Mouse (Mus musculus): ENCODE results near the gene Amz2.

Gene Amz2

DNA sequence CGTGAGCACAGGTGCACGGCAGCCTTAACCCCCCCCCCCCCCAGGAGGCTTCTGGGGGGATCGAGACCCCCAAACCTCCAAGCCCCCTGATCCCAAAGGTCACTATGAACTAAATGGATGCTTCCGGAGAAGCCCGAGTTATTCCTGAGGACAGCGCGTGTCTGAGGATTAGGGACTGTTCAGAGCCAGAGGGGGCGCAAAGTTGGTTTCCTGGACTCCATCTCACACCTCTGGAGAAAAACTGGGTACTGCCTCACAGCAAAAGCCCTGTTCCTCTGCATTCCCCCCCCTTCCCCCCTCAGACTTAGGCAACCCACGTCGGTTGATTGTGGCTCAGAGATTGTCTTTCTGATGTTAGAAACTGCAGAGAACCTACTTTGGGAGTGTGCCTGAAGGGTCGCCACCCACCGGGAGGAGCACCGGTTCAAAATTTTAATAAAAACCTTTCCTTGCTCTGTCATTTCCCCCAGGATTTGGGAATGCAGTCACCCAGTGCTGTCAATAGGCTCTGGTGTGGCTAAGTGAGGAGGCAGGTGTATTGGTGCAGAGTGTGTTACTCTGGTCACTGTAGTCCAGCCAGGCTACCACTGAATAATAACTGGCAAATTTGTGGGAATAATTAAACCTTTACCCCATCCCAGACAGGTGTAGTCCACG, 48.5 kb downstream of the Amz2 start:
- peak overlapping the region; percentile 86 for H3K4me3 ChIP-seq (replicated peaks; ENCODE audit: low read length)
- TF ChIP-seq CTCF (conservative IDR thresholded peaks at IDR 0.05; ENCODE audit: low read length) (no peak), NANOG (IDR thresholded peaks at IDR 0.05; ENCODE audit: borderline replicate concordance, low read length) (no peak), POU5F1 (IDR thresholded peaks at IDR 0.05; ENCODE audit: borderline replicate concordance, low read length) (no peak)
- H3K9me3 ChIP-seq (ENCODE audit: low read length), result no peaks in the 10 kb centered on the region
- H3K27me3 ChIP-seq (ENCODE audit: insufficient read depth, low read length), result peaks cover 21% of the 10 kb centered on the region
- H3K36me3 ChIP-seq (ENCODE audit: insufficient read depth, low read length), result 0 out of 2 replicates have a peak, but pooled peaks cover 10% of the 10 kb centered on the region
- peaks cover 67% of the 10 kb centered on the region for H3K4me1 ChIP-seq (replicated peaks; ENCODE audit: low read depth, low read length)

DNA sequence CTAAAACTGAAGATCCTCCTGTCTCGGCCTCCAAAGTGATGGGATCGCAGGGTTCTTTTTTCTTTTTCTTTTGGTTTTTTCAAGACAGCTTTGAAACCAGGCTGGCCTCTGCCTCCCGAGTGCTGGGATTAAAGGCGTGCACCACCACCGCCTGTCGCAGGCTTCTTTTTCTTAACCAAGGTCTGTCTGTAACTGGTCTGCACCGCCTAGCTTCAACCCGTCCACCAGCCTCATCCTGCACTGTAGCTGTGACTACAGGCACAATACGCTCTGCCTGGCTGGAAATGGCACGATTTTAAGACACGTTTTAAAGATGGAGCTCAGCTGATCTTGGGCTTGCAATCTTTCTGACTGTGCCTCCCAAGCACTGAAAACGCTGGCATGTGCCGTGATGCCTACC, 49.1 kb downstream of the Amz2 start:
- Histone ChIP-seq H3K36me3 (ENCODE audit: insufficient read depth, low read length) (0 out of 2 replicates have a peak, but pooled peaks cover 10% of the 10 kb centered on the region), H3K4me1 (replicated peaks; ENCODE audit: low read depth, low read length) (peaks cover 64% of the 10 kb centered on the region), H3K9me3 (ENCODE audit: low read length) (no peaks in the 10 kb centered on the region; the same call in 1 of the 2 replicates), H3K27me3 (ENCODE audit: insufficient read depth, low read length) (peaks cover 21% of the 10 kb centered on the region), H3K4me3 (replicated peaks; ENCODE audit: low read length) (peak overlapping the region; percentile 86)
- no peak for TF ChIP-seq NANOG (IDR thresholded peaks at IDR 0.05; ENCODE audit: borderline replicate concordance, low read length)

DNA sequence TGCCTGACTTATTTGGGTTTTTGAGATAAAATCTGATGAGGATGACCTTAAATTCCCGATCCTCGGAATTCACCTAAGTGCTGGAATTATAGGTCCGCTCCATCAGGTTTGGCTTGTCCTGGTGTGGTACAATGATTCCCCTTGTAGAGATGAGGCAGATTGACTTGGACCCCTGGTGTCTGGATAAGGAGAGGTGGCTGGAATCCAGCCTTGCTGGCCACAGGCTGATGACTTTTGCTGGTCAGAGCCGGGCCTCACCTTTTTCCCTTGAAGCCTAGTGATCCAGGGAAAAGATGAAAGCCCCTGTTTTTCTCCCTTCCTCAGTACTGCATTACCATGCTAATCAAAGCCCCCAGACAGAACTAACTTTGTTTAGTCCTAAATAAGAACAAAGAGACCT, 50.0 kb downstream of the Amz2 start:
- Histone ChIP-seq H3K36me3 (ENCODE audit: insufficient read depth, low read length) (0 out of 2 replicates have a peak, but pooled peaks cover 3% of the 10 kb centered on the region), H3K27me3 (ENCODE audit: insufficient read depth, low read length) (peaks cover 16% of the 10 kb centered on the region), H3K4me1 (replicated peaks; ENCODE audit: low read depth, low read length) (peaks cover 59% of the 10 kb centered on the region), H3K4me3 (replicated peaks; ENCODE audit: low read length) (no peak overlapping the region), H3K9me3 (ENCODE audit: low read length) (peaks cover 7% of the 10 kb centered on the region)
- TF ChIP-seq POU5F1 (IDR thresholded peaks at IDR 0.05; ENCODE audit: borderline replicate concordance, low read length) (no peak), NANOG (IDR thresholded peaks at IDR 0.05; ENCODE audit: borderline replicate concordance, low read length) (no peak), CTCF (conservative IDR thresholded peaks at IDR 0.05; ENCODE audit: low read length) (no peak)

DNA sequence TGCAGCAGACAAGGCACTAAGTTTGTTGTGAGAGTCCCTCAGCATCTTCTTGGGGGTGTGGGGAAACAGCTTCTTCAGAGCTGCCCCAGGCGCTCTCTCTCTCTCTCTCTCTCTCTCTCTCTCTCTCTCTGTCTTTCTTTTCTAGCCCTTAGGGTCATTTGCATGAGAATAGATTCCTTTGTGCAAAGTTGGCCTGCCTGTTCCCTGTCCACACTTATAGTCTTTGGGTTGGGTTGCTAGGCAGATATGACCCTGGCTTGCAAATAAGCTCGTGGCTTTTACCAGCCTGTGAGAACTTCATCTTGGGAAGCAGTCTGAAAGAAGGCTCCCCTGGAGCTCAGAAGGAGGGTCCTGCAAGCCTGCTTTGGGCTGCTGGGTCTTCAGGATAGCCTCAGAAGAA, 50.5 kb downstream of the Amz2 start:
- peaks cover 11% of the 10 kb centered on the region for H3K9me3 ChIP-seq (ENCODE audit: low read length)
- TF ChIP-seq NANOG (IDR thresholded peaks at IDR 0.05; ENCODE audit: borderline replicate concordance, low read length) (no peak), CTCF (conservative IDR thresholded peaks at IDR 0.05; ENCODE audit: low read length) (no peak), POU5F1 (IDR thresholded peaks at IDR 0.05; ENCODE audit: borderline replicate concordance, low read length) (peak; percentile 19; the same call in 1 of the 2 replicates)

DNA sequence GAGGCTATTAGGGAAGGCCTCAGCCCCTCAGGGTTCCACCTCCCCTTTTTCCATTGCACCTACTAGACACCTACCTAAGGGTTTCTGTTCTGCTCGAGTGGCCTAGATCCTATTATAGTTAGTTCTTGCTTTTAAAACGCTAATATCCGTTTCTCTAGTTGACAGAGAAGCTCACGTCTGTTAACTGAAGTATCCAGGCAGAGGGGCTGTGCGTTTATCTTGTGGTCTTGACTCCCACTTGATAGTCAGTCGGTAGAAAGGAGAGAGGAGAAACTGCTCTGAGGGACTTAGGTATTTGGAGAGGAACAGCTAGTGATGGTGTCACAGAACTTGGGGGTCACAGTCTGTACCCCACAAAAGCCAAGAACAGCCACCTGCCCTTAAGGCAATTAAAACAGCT, 50.9 kb downstream of the Amz2 start:
- 0 out of 2 replicates have a peak, but pooled peaks cover 7% of the 10 kb centered on the region for H3K27me3 ChIP-seq (ENCODE audit: insufficient read depth, low read length)
- no peak overlapping the region for H3K4me3 ChIP-seq (replicated peaks; ENCODE audit: low read length)
- TF ChIP-seq CTCF (conservative IDR thresholded peaks at IDR 0.05; ENCODE audit: low read length), result no peak
- TF ChIP-seq NANOG (IDR thresholded peaks at IDR 0.05; ENCODE audit: borderline replicate concordance, low read length), result no peak
- no peak for TF ChIP-seq POU5F1 (IDR thresholded peaks at IDR 0.05; ENCODE audit: borderline replicate concordance, low read length)
- peaks cover 49% of the 10 kb centered on the region for H3K4me1 ChIP-seq (replicated peaks; ENCODE audit: low read depth, low read length)
- peaks cover 11% of the 10 kb centered on the region for H3K9me3 ChIP-seq (ENCODE audit: low read length)
- H3K36me3 ChIP-seq (ENCODE audit: insufficient read depth, low read length), result no peaks in the 10 kb centered on the region

More for the DNA sequence above, 50.5 kb downstream of the Amz2 start:
- H3K36me3 ChIP-seq (ENCODE audit: insufficient read depth, low read length), result no peaks in the 10 kb centered on the region
- no peak overlapping the region for H3K4me3 ChIP-seq (replicated peaks; ENCODE audit: low read length)
- H3K27me3 ChIP-seq (ENCODE audit: insufficient read depth, low read length), result peaks cover 11% of the 10 kb centered on the region
- peaks cover 54% of the 10 kb centered on the region for H3K4me1 ChIP-seq (replicated peaks; ENCODE audit: low read depth, low read length)

DNA sequence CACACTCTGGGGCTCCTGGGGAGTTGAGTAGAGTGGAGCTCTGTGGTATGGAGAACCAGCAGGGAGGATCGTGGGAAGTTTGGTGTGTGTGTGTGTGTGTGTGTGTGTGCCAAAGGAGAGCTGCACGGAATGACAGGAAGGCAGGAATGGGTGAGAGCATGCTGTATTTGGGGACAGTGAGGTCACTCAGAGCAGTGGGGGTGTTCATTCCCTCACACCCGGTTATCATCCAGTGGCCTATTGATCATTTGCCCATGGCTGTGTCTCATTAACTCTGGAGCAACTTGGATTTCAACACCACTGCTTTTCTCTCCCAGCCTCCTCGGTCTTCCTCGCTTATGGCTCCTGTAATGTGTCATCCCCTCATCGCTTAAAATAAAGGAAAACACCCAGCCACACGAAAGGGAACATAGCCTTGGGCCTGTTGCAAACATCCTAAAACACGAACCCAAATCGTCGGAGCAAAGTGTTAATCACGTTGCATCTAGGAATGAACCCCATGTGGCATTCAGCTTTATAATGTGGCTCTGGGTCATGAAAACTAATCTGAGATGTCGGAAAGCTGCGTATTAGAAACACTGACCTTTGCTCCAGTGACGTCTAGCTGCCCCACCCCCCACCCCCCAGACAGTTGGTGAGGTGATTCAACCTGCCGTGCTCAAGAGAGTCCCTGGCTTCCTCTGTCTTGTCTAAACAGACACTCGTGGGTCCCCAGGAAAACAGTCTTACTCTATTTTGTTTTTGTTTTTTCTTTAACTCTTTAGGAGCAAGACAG, 52.0 kb downstream of the Amz2 start:
- TF ChIP-seq POU5F1 (IDR thresholded peaks at IDR 0.05; ENCODE audit: borderline replicate concordance, low read length) (no peak), NANOG (IDR thresholded peaks at IDR 0.05; ENCODE audit: borderline replicate concordance, low read length) (no peak), CTCF (conservative IDR thresholded peaks at IDR 0.05; ENCODE audit: low read length) (no peak)

DNA sequence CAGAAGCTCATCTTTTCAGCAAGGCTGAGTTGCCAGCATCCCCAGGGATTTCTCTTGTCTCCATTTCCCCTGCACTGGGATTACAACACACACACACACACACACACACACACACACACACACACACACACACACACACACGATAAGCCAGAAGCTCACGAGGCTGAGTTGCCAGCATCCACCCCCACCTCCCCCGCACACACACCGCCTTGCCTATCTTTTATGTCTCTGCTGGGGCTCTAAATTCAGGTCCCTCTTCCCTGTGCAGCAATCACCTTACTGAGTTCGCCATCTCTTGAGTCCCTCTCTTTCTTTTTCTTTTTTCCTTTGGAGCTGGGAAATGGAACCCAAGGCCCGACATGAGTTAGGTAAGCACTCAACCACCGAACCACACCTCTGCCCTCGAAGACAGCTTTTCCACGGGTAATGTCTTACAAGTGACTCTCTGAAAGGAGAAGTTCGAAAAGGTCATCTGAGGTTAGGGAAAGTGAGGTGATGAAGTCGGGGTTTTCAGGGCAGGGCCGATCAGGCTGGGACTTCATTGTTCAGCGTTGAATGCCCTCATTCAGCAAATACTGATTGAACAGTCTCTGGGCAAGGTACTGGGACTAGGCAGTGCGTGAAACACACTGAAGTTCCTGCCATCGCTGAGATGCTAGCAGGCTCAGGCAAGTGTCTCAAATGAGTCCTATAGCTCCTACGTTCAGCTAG, 54.0 kb downstream of the Amz2 start:
- Histone ChIP-seq H3K9me3 (ENCODE audit: low read length) (peaks cover 11% of the 10 kb centered on the region), H3K27me3 (ENCODE audit: insufficient read depth, low read length) (peaks cover 3% of the 10 kb centered on the region; the same call in 1 of the 2 replicates), H3K4me1 (replicated peaks; ENCODE audit: low read depth, low read length) (peaks cover 40% of the 10 kb centered on the region), H3K4me3 (replicated peaks; ENCODE audit: low read length) (no peak overlapping the region), H3K36me3 (ENCODE audit: insufficient read depth, low read length) (no peaks in the 10 kb centered on the region)
- TF ChIP-seq NANOG (IDR thresholded peaks at IDR 0.05; ENCODE audit: borderline replicate concordance, low read length) (no peak), CTCF (conservative IDR thresholded peaks at IDR 0.05; ENCODE audit: low read length) (no peak), POU5F1 (IDR thresholded peaks at IDR 0.05; ENCODE audit: borderline replicate concordance, low read length) (no peak)

More for the DNA sequence above, 52.0 kb downstream of the Amz2 start:
- Histone ChIP-seq H3K36me3 (ENCODE audit: insufficient read depth, low read length) (no peaks in the 10 kb centered on the region), H3K9me3 (ENCODE audit: low read length) (peaks cover 11% of the 10 kb centered on the region), H3K4me3 (replicated peaks; ENCODE audit: low read length) (no peak overlapping the region), H3K27me3 (ENCODE audit: insufficient read depth, low read length) (no peaks in the 10 kb centered on the region), H3K4me1 (replicated peaks; ENCODE audit: low read depth, low read length) (peaks cover 46% of the 10 kb centered on the region)

DNA sequence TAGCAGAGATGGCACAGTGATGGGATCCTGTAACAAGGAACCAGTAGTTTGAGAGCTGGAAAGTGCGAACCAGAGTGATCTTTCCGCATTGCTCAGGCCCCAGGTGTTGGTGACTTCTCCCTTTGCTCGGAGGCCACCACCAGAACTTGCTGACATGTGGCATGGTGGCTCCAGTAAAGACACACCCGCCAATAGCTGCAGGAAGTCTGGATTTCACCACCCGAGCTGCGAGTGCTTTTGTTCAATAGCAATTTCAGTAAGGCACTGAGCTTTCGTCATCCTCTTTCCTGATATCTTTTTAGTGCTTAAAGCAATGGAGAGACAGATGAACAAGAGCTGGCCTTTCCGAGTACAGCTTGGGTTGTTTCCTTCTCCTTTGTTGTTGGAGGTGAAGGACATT, 54.7 kb downstream of the Amz2 start:
- no peaks in the 10 kb centered on the region for H3K36me3 ChIP-seq (ENCODE audit: insufficient read depth, low read length)
- no peak overlapping the region for H3K4me3 ChIP-seq (replicated peaks; ENCODE audit: low read length)
- peaks cover 11% of the 10 kb centered on the region for H3K9me3 ChIP-seq (ENCODE audit: low read length)
- H3K4me1 ChIP-seq (replicated peaks; ENCODE audit: low read depth, low read length), result peaks cover 33% of the 10 kb centered on the region
- peaks cover 6% of the 10 kb centered on the region; the same call in 1 of the 2 replicates for H3K27me3 ChIP-seq (ENCODE audit: insufficient read depth, low read length)
- TF ChIP-seq CTCF (conservative IDR thresholded peaks at IDR 0.05; ENCODE audit: low read length) (no peak), NANOG (IDR thresholded peaks at IDR 0.05; ENCODE audit: borderline replicate concordance, low read length) (no peak), POU5F1 (IDR thresholded peaks at IDR 0.05; ENCODE audit: borderline replicate concordance, low read length) (no peak)

All from E14TG2a.4 (cell line).